Mouse (Mus musculus): Measurements from ENCODE around the gene Fam25c.

GRCm38 (mm10) chr14:34311021-34311631 is 44.1 kb downstream of the Fam25c start:
- TF ChIP-seq CTCF (IDR thresholded peaks at IDR 0.05; ENCODE audit: low read depth) (no peak), EP300 (IDR thresholded peaks at IDR 0.05; ENCODE audit: low read depth) (no peak)

Measured in liver, postnatal 0 days (tissue).